ENCODE assay signal across 18 mouse cellular contexts in genomic region chr13:102803206-102803605, GRCm38 (mm10).
"Had no signal": no experiment of that assay in that cellular context is flagged by ENCODE, and none has a peak within 500 bp of the region (broad histone marks: within the 10 kb centered on the region; RNA-seq: fewer than 3 reads in every experiment).

No protein-coding gene starts in this region.

- H3K27me3 ChIP-seq: kidney, embryonic 15.5 days; limb, embryonic 15.5 days; midbrain, embryonic 13.5 days had no signal

- H3K36me3 ChIP-seq: limb, embryonic 12.5 days; midbrain, embryonic 10.5 days; midbrain, embryonic 13.5 days had no signal

- H3K4me1 ChIP-seq: limb, embryonic 15.5 days had no signal

- H3K9me3 ChIP-seq: kidney, embryonic 15.5 days; limb, embryonic 12.5 days; limb, embryonic 15.5 days; midbrain, embryonic 10.5 days; midbrain, embryonic 13.5 days had no signal

- H3K4me3 ChIP-seq: kidney, embryonic 15.5 days; limb, embryonic 12.5 days; limb, embryonic 15.5 days; midbrain, embryonic 10.5 days; midbrain, embryonic 13.5 days had no signal

- ATAC-seq: liver, postnatal 0 days; lung, postnatal 0 days; midbrain, embryonic 13.5 days had no signal

- DNase-seq: kidney, adult 8-10 months; kidney, postnatal 10 days; kidney, postnatal 36 days; left cerebral cortex, postnatal 4 days; liver, postnatal 0 days; lung, embryonic 14.5 days; retina, postnatal 1 day; thymus, adult 18-20 months; thymus, postnatal 36 days had no signal

- H3K4me2 ChIP-seq: kidney, embryonic 15.5 days; limb, embryonic 12.5 days; limb, embryonic 15.5 days; liver, embryonic 11.5 days; lung, embryonic 14.5 days; midbrain, embryonic 13.5 days had no signal

- H3K27ac ChIP-seq: kidney, embryonic 15.5 days; limb, embryonic 12.5 days; limb, embryonic 15.5 days; liver, embryonic 14.5 days; macrophage; midbrain, embryonic 10.5 days; midbrain, embryonic 13.5 days had no signal

- H3K9ac ChIP-seq: kidney, embryonic 15.5 days; limb, embryonic 12.5 days; limb, embryonic 15.5 days; liver, embryonic 14.5 days; liver, postnatal 0 days; lung, embryonic 14.5 days; midbrain, embryonic 13.5 days had no signal
